Mouse (Mus musculus) lung, postnatal 0 days (tissue): ENCODE data around the gene Pcp2.

Experiments
- CTCF ChIP-seq: IDR thresholded peaks from 2 replicates; pipeline ENCODE4 v1.5.1; 2016; ENCODE audit warnings: antibody characterized with exemption, mild to moderate bottlenecking
- EP300 ChIP-seq: IDR thresholded peaks from 2 replicates; pipeline ENCODE4 v1.6.1; 2016; ENCODE audit warnings: antibody characterized with exemption, mild to moderate bottlenecking, control low read depth

GRCm38 (mm10) chr8:3599219-3599618 lies 26.1 kb downstream of the Pcp2 start:
- TF ChIP-seq CTCF (no peak), EP300 (no peak)
